Mouse (Mus musculus) frontal cortex, postnatal 14 days (tissue): ENCODE results near the gene Dock8.

Experiments used
- DNase-seq, 2 experiments: peaks; one replicate each; pipeline ENCODE4 v3.0.0; 2022; ENCODE audit warnings: low spot score in 2 of 2

The Dock8 gene

GRCm38 (mm10) chr19:25123031-25123430 lies 123.7 kb downstream of the Dock8 start:
- DNase-seq: peak in 1 of 2 experiments; percentile 6

- no peak for DNase-seq
Measured at GRCm38 (mm10) chr19:25123461-25123860, 124.1 kb downstream of the Dock8 start.

DNA sequence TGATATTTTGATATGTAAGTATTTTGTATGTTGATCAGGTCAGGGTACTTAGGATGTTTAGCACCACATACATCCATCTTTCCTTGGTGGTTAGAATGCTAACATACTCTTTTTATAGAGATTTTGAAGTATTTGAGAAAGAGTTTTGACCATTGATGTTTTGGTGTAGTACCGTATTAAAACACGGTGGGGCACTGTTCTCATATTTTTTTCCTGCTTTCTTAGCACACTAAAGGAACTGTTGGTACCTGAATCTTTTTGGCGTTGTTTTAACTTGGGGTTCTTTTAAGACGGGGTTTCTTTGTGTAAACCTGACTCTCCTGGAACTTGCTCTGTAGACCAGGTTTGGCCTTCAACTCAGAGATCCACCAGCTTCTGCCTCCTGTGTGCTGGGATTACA lies 133.0 kb downstream of the Dock8 start:
- peak in 1 of 2 experiments; percentile 10 for DNase-seq

- no peak for DNase-seq
Measured at GRCm38 (mm10) chr19:25133959-25134358, 134.6 kb downstream of the Dock8 start.

- no peak for DNase-seq
Measured at GRCm38 (mm10) chr19:25136171-25136570, 136.8 kb downstream of the Dock8 start.

- no peak for DNase-seq
Measured at GRCm38 (mm10) chr19:25137907-25138820, 138.8 kb downstream of the Dock8 start.

GRCm38 (mm10) chr19:25144110-25145028 lies 145.0 kb downstream of the Dock8 start:
- DNase-seq: peak; percentile 20 to 43

- DNase-seq: no peak
Measured at GRCm38 (mm10) chr19:25145116-25145515, 145.8 kb downstream of the Dock8 start.

- no peak for DNase-seq
Measured at GRCm38 (mm10) chr19:25146122-25146521, 146.8 kb downstream of the Dock8 start.

DNA sequence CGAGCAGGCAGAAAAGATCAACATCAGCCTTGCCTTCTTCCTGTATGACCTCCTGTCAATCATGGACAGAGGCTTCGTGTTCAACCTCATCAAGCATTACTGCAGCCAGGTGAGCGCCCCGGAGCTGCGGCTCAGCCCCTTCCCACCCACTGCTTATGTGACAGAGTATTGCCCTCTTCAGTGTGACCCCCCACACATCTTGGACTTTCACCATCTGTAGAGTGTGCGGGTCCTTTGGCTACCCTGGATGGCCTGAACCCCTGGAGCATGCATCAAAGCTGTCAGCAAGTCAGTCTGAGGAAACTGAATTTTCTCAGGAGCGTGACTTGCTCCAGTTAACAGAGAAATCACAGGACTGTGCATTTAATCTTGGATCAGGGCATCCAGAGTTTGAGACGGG lies 150.5 kb downstream of the Dock8 start:
- DNase-seq: no peak

- no peak for DNase-seq
Measured at GRCm38 (mm10) chr19:25154506-25155178, 155.3 kb downstream of the Dock8 start.

GRCm38 (mm10) chr19:25155250-25155649 lies 155.9 kb downstream of the Dock8 start:
- DNase-seq: no peak

GRCm38 (mm10) chr19:25155709-25156108 lies 156.4 kb downstream of the Dock8 start:
- no peak for DNase-seq

DNA sequence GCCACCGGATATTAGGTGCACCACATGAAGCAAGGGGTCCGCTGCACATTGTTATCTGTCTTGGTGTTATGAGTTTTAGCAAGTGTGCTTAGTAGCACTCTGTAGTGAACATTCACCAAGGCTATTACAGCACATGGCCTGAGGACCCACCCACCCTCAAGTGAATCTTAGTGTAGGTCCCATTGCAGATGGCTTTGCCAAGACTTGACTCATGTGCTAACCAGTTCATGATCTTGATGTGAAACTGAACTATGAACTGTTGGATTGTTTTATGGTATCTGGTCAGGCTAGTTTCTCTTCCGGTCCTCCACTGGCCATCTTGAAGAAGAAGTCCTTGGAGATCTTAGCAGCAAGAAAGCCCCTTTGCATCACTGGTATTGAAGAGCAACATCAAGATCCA lies 162.9 kb downstream of the Dock8 start:
- DNase-seq: no peak

DNA sequence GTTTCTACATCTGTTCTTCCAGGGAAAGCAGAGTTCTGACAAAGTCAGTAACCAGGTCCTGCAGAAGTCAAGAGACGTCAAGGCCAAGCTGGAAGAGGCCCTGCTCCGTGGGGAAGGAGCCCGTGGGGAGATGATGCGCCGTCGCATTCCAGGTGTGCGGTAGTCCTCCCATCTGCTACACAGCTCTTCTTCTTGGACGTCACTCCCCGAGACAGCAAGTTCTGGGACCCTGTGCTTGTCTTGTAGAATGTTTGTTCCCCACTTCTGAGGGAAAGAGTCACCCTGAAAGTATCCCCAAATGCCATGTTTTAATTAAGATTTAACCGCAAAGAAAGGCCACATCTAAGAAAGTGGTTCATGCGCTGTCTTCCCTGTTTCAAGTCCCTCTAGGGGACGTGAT lies 164.1 kb downstream of the Dock8 start:
- DNase-seq: no peak

DNA sequence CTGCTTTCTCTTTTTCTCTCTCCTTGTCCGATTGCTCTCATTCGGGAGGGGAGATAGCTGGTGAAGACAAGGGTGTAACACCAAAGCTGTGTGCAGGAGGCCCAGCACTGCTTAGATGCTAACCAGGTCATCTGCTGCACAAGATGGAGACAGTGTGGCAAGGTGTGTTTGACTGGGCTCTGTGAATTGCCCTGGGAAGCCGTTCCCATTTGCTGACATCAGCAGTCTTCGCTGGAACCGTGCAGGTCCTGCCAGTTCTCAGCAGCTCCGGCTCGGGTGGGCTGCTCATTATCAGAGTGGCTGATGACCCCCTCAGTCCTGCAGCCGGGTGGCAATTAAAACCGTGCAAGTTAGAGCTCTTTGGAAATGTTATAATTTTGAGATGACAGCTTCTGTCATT lies 167.1 kb downstream of the Dock8 start:
- DNase-seq: no peak

GRCm38 (mm10) chr19:25171395-25171794 lies 172.1 kb downstream of the Dock8 start:
- no peak for DNase-seq

DNA sequence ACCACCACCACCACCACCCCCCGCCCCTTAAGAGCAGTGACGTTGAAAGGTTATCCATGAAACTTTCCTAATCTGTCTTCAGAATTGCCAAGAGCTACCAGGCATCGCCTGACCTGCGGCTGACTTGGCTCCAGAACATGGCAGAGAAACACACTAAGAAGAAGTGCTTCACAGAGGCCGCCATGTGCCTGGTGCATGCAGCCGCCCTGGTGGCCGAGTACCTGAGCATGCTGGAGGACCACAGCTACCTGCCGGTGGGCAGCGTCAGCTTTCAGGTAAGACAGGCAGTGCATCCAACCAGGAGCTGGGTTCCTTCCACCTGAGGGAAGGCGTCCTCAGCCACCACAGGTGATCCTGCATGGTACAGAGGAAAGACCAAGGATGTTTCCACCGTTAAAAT lies 177.4 kb downstream of the Dock8 start:
- no peak for DNase-seq

- DNase-seq: no peak
Measured at GRCm38 (mm10) chr19:25180024-25180423, 180.7 kb downstream of the Dock8 start.

GRCm38 (mm10) chr19:25180547-25180946 lies 181.2 kb downstream of the Dock8 start:
- DNase-seq: no peak

- DNase-seq: no peak
Measured at GRCm38 (mm10) chr19:25184076-25184475, 184.7 kb downstream of the Dock8 start.

GRCm38 (mm10) chr19:25186316-25186715 lies 187.0 kb downstream of the Dock8 start:
- DNase-seq: no peak
